8 mouse cellular contexts compared by ENCODE assay signal in the genomic region with DNA sequence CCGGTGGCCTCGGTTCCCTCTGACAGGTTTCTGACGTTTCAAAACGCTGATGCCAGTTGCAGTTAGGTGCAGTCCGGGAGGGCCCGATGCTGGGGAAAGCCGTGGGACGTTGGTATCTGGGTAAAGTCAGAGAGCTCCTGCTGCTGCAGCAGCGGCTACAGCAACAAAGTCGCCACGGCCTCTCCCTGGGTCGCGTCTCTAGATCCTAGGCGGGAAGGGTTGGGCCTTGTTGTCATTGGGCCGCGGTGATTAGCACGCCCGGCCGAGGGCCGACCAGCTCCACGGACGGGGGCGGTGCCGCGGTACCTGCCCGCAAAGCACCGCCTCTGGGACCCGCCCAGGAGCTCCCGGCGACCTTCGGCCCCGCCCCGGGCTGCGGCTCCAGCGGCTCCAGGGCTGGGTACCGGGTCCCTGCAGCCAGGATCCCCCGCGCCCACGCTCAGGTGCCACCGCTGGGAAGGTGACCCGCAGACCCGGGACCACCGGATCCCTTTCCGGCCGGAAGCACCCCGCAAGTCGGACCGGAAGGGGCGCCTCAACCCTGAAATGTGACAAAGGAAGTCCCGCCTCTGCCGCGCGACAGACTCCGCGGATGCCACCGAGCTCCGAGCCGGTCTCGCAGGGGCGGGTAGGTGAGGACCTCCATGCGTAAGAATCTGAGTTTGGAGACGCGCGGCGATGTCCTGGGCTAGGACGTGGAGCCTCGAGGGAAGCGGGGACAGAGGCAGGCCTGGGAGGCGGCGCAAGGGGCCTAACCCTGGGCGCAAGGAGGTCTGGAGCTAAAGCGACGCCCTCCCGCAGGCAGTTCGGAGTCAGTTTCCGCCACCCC. TPM values are rescaled to one million over a fixed set of nuclear protein-coding genes. Genes with fewer than 3 reads are reported as not detected.
DNase-seq lines count a peak whose midpoint lies in the region; ATAC-seq and TF ChIP-seq lines count a peak whose summit lies in the region.

Gene Rgp1 (plus strand): TSS at position 340 of the 829 bp plus-strand sequence.
Gene Gba2 (minus strand): TSS at position 498 of the 829 bp plus-strand sequence.

- TF ChIP-seq EP300 in MEL (IDR thresholded peaks at IDR 0.05; ENCODE audit: low read depth in 1 of 2, low read length in 2 of 2), result no peak

- peak; percentile 91 for ATAC-seq in forebrain, postnatal 0 days
- ATAC-seq in neural tube, embryonic 15.5 days (ENCODE audit: low FRiP score), result peak; percentile 92

- no peak for TF ChIP-seq RAD21 in MEL (IDR thresholded peaks at IDR 0.05; ENCODE audit: low read depth, low read length)

- H3K27ac ChIP-seq in MEL (ENCODE audit: control insufficient read depth, low read depth, low read length), result peak within 1 kb of the TSS; percentile 66
- H3K27ac ChIP-seq in forebrain, postnatal 0 days (ENCODE audit: low read depth, low read length), result peak within 1 kb of the TSS; percentile 85
- H3K27ac ChIP-seq in layer of hippocampus, adult 2 months, result peak within 1 kb of the TSS; percentile 97
- peak within 1 kb of the TSS; percentile 87 for H3K27ac ChIP-seq in neural tube, embryonic 15.5 days (replicated peaks)

- peaks cover 0 to 3% of the 10 kb centered on the region in 2 experiments; a peak in 2 of 4 replicates for H3K36me3 ChIP-seq in MEL (ENCODE audit: control insufficient read depth in 1 of 2, insufficient read depth in 2 of 2, low read length in 2 of 2)
- H3K36me3 ChIP-seq in forebrain, postnatal 0 days (ENCODE audit: insufficient read depth), result peaks cover 38% of the 10 kb centered on the region
- H3K36me3 ChIP-seq in neural tube, embryonic 15.5 days, result peaks cover 39% of the 10 kb centered on the region

- peaks cover 7 to 23% of the 10 kb centered on the region in 2 experiments for H3K4me1 ChIP-seq in MEL (ENCODE audit: control insufficient read depth in 1 of 2, insufficient read depth in 2 of 2, low read length in 2 of 2)
- H3K4me1 ChIP-seq in forebrain, postnatal 0 days (ENCODE audit: insufficient read depth), result peaks cover 33% of the 10 kb centered on the region
- peaks cover 8% of the 10 kb centered on the region; the same call in 1 of the 2 replicates for H3K4me1 ChIP-seq in lung, adult 2 months (ENCODE audit: control insufficient read depth, insufficient read depth, low read length)
- H3K4me1 ChIP-seq in neural tube, embryonic 15.5 days, result peaks cover 51% of the 10 kb centered on the region

- DNase-seq in MEL (ENCODE audit: low read depth, low spot score), result peak; percentile 92
- peak; percentile 92 to 93 for DNase-seq in cerebellum, adult 18-20 months
- DNase-seq in forebrain, postnatal 0 days, result peak; percentile 84
- peak; percentile 86 to 94 for DNase-seq in heart, postnatal 36 days
- DNase-seq in layer of hippocampus, adult 2 months (ENCODE audit: low spot score in 2 of 2), result peak; percentile 73 to 81
- peak; percentile 92 for DNase-seq in lung, adult 2 months
- DNase-seq in testis, postnatal 10 days (ENCODE audit: low spot score), result peak; percentile 88

- peak within 1 kb of the TSS; percentile 93 to 95 for H3K4me3 ChIP-seq in MEL (ENCODE audit: control insufficient read depth in 1 of 2, insufficient read depth in 1 of 2, low read depth in 2 of 2, low read length in 2 of 2)
- H3K4me3 ChIP-seq in forebrain, postnatal 0 days (ENCODE audit: low read depth, low read length), result peak within 1 kb of the TSS; percentile 86
- H3K4me3 ChIP-seq in layer of hippocampus, adult 2 months, result peak within 1 kb of the TSS; percentile 65
- peak within 1 kb of the TSS; percentile 98 for H3K4me3 ChIP-seq in lung, adult 2 months (replicated peaks; ENCODE audit: extremely low read depth, low read depth, low read length)
- H3K4me3 ChIP-seq in neural tube, embryonic 15.5 days (replicated peaks), result peak within 1 kb of the TSS; percentile 86

- H3K27me3 ChIP-seq in MEL (ENCODE audit: control insufficient read depth in 1 of 2, insufficient read depth in 2 of 2, low read length in 2 of 2), result no peaks in the 10 kb centered on the region
- H3K27me3 ChIP-seq in forebrain, postnatal 0 days (ENCODE audit: insufficient read depth, low read length), result no peaks in the 10 kb centered on the region
- H3K27me3 ChIP-seq in neural tube, embryonic 15.5 days (replicated peaks), result no peaks in the 10 kb centered on the region

- H3K4me2 ChIP-seq in forebrain, postnatal 0 days (ENCODE audit: low read depth), result peak within 1 kb of the TSS; percentile 88
- H3K4me2 ChIP-seq in neural tube, embryonic 15.5 days, result peak within 1 kb of the TSS; percentile 95

- WGBS in forebrain, postnatal 0 days, result under 1% methylated on average over 73 of the region's 76 CpGs
- 1% methylated on average over 76 of the region's 76 CpGs for WGBS in lung, adult 2 months
- WGBS in neural tube, embryonic 15.5 days, result under 1% methylated on average over 76 of the region's 76 CpGs

- H3K79me2 ChIP-seq in MEL (ENCODE audit: control insufficient read depth, insufficient read depth, low read length, poor library complexity), result peaks cover 21% of the 10 kb centered on the region

- peak within 1 kb of the TSS; percentile 93 for H3K9ac ChIP-seq in MEL (ENCODE audit: control insufficient read depth, low read depth, low read length, poor library complexity, severe bottlenecking)
- peak within 1 kb of the TSS; percentile 89 for H3K9ac ChIP-seq in forebrain, postnatal 0 days
- peak within 1 kb of the TSS; percentile 84 for H3K9ac ChIP-seq in neural tube, embryonic 15.5 days (replicated peaks)

- peak; percentile 65 to 82 for TF ChIP-seq POLR2A in MEL (IDR thresholded peaks at IDR 0.05; ENCODE audit: control insufficient read depth in 1 of 2, insufficient read depth in 1 of 2, low read depth in 1 of 2, low read length in 2 of 2, poor library complexity in 1 of 2)
- TF ChIP-seq POLR2A in lung, adult 2 months (IDR thresholded peaks at IDR 0.05; ENCODE audit: borderline replicate concordance, extremely low read depth, low read depth, low read length), result peak; percentile 82; the same call in 1 of the 2 replicates

- no peak for TF ChIP-seq CTCF in MEL (IDR thresholded peaks at IDR 0.05 in 2 of 3, conservative IDR thresholded peaks at IDR 0.05 in 1 of 3; ENCODE audit: control insufficient read depth in 1 of 3, insufficient read depth in 1 of 3, low read depth in 2 of 3, low read length in 3 of 3, poor library complexity in 1 of 3, severe bottlenecking in 1 of 3)
- TF ChIP-seq CTCF in forebrain, postnatal 0 days (IDR thresholded peaks at IDR 0.05; ENCODE audit: low read depth), result peak; percentile 32; the same call in 1 of the 2 replicates
- peak; percentile 60 for TF ChIP-seq CTCF in layer of hippocampus, adult 2 months (conservative IDR thresholded peaks at IDR 0.05)
- no peak for TF ChIP-seq CTCF in lung, adult 2 months (IDR thresholded peaks at IDR 0.05; ENCODE audit: insufficient read depth, low read length)

- intact Hi-C loops in heart, postnatal 36 days (cut with DNase I), result loop anchor here (1.0 to 5.0 kb wide), 2 partner anchors 16 to 89 kb away; partner anchors contain the start of genes Creb3, Fam221b, Tln1 and Tmem8b

- H3K9me3 ChIP-seq in MEL (replicated peaks; ENCODE audit: insufficient read depth, low read length), result no peaks in the 10 kb centered on the region
- no peaks in the 10 kb centered on the region for H3K9me3 ChIP-seq in forebrain, postnatal 0 days (ENCODE audit: low read length)
- no peaks in the 10 kb centered on the region for H3K9me3 ChIP-seq in neural tube, embryonic 15.5 days (replicated peaks)

TF ChIP-seq in MEL, 35 proteins besides CTCF, POLR2A, EP300 and RAD21 (continues in another document):
- TF ChIP-seq TBP (IDR thresholded peaks at IDR 0.05; ENCODE audit: low read depth, low read length), result peak; percentile 57; the same call in 1 of the 2 replicates
- TF ChIP-seq SMC3 (IDR thresholded peaks at IDR 0.05; ENCODE audit: low read depth, low read length), result no peak
- TF ChIP-seq HCFC1 (IDR thresholded peaks at IDR 0.05; ENCODE audit: low read depth, low read length), result peak; percentile 84
- TF ChIP-seq MAX (IDR thresholded peaks at IDR 0.05; ENCODE audit: low read length), result no peak; the same call in 1 of the 2 replicates
- peak; percentile 86; the same call in 1 of the 2 replicates for TF ChIP-seq MXI1 (IDR thresholded peaks at IDR 0.05; ENCODE audit: low read depth, low read length)
- TF ChIP-seq MYC (IDR thresholded peaks at IDR 0.05; ENCODE audit: low read depth, low read length), result no peak
- peak; percentile 56 for TF ChIP-seq TCF12 (IDR thresholded peaks at IDR 0.05; ENCODE audit: low read depth, low read length)
- peak; percentile 50; the same call in 1 of the 2 replicates for TF ChIP-seq ELF1 (IDR thresholded peaks at IDR 0.05; ENCODE audit: low read depth, low read length)
- no peak for TF ChIP-seq CHD2 (IDR thresholded peaks at IDR 0.05; ENCODE audit: low read length)
- no peak for TF ChIP-seq ZNF384 (IDR thresholded peaks at IDR 0.05; ENCODE audit: low read depth, low read length)
- TF ChIP-seq ZC3H11A (IDR thresholded peaks at IDR 0.05; ENCODE audit: low read depth, low read length), result no peak
- TF ChIP-seq TAL1 (IDR thresholded peaks at IDR 0.05; ENCODE audit: low read length), result no peak
- TF ChIP-seq MYB (IDR thresholded peaks at IDR 0.05; ENCODE audit: low read depth, low read length), result no peak
- TF ChIP-seq POLR2AphosphoS5 (IDR thresholded peaks at IDR 0.05; ENCODE audit: borderline replicate concordance, low read depth, low read length), result no peak

RNA-seq across cellular contexts. Expression of gene Rgp1, which starts in this region (rescaled TPM):
- 14.3 and 17.1 TPM in 2 replicates for total RNA-seq in MEL (2012; rRNA removed)
- polyA plus RNA-seq in MEL (2012; ENCODE audit: insufficient read depth in 1 of 2, insufficient read length in 2 of 2, low read depth in 1 of 2, low replicate concordance in 2 of 2, missing spikeins in 1 of 2), result 10 to 100 TPM in 1 of 2 experiments, not detected in 1; 47.6 TPM
- 17.6 and 22.6 TPM in 2 replicates for total RNA-seq in forebrain, postnatal 0 days (2014; rRNA removed)
- polyA plus RNA-seq in forebrain, postnatal 0 days (2015; fragmentation: Nextera tagmentation; extraction: Ambion mirVana), result 7.1 and 10.4 TPM in 2 replicates
- 10 to 100 TPM; 30.7 to 36.1 TPM for total RNA-seq in heart, postnatal 36 days (2021)
- 10 to 100 TPM; 45.3 to 49.9 TPM for total RNA-seq in layer of hippocampus, adult 2 months (2021)
- polyA plus RNA-seq in lung, adult 2 months (2012; rRNA removed), result 39.0 and 47.3 TPM in 2 replicates
- polyA plus RNA-seq in neural tube, embryonic 15.5 days (2015; fragmentation: Nextera tagmentation; extraction: Ambion mirVana), result 22.0 and 23.9 TPM in 2 replicates

RNA-seq across cellular contexts. Expression of gene Gba2, which starts in this region (rescaled TPM):
- 5.7 and 6.2 TPM in 2 replicates for total RNA-seq in MEL (2012; rRNA removed)
- 10 to 100 TPM in 1 of 2 experiments, not detected in 1; 24.9 TPM for polyA plus RNA-seq in MEL (2012; ENCODE audit: insufficient read depth in 1 of 2, insufficient read length in 2 of 2, low read depth in 1 of 2, low replicate concordance in 2 of 2, missing spikeins in 1 of 2)
- total RNA-seq in forebrain, postnatal 0 days (2014; rRNA removed), result 31.6 and 37.7 TPM in 2 replicates
- 45.4 and 45.5 TPM in 2 replicates for polyA plus RNA-seq in forebrain, postnatal 0 days (2015; fragmentation: Nextera tagmentation; extraction: Ambion mirVana)
- 10 to 100 TPM; 14.7 to 15.8 TPM for total RNA-seq in heart, postnatal 36 days (2021)
- 10 to 100 TPM; 61.0 to 64.4 TPM for total RNA-seq in layer of hippocampus, adult 2 months (2021)
- polyA plus RNA-seq in lung, adult 2 months (2012; rRNA removed), result 19.4 and 26.0 TPM in 2 replicates
- 48.1 and 54.5 TPM in 2 replicates for polyA plus RNA-seq in neural tube, embryonic 15.5 days (2015; fragmentation: Nextera tagmentation; extraction: Ambion mirVana)

Comparison
In these comparisons a context has a peak if more than half of its experiments do, and no peak if none do; other contexts are left out.
1. Peak in every context shown above with its lines: DNase-seq, ATAC-seq, H3K4me3 ChIP-seq and H3K27ac ChIP-seq.
2. CTCF ChIP-seq: peak in forebrain, postnatal 0 days (single experiment) and layer of hippocampus, adult 2 months (single experiment); none in MEL (0 of 3) and lung, adult 2 months (single experiment).